Mouse (Mus musculus): ENCODE measurements at regions not wholly inside any gene's neighbourhood (a gene's known extent, or its start where the extent isn't known, plus 50 kb on each side); places are given as distances from the start of the nearest gene placed in this dataset.

DNA sequence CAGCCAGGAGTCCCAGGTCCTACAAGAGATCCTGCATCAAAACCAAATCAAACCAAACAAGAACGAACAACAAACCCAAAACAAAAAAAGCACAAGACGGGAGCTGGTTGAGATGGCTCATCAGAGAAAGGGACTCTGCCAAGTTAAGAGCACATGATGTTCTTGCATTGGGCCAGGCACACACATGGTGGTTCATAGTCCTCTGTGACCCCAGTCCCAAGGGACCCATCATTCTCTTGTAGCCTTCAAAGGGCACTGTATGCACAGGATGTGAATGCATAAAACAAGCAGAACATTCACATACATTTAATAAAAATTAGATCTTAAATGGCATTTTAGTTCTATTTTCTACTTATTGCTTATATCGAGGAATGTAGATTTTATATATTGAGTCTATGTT is 99.5 kb upstream of the Kctd3 start:
- no peak for TF ChIP-seq CTCF (IDR thresholded peaks at IDR 0.05; ENCODE audit: low read depth, low read length)
- TF ChIP-seq GATA1 (IDR thresholded peaks at IDR 0.05; ENCODE audit: borderline replicate concordance, low read length): no peak
